Mouse (Mus musculus): ENCODE data around the gene Syt1. TPM values are rescaled to one million over a fixed set of nuclear protein-coding genes. Genes with fewer than 3 reads are reported as not detected.

Gene Syt1
- polyA plus RNA-seq, 1 experiment from 2014 or later = 5.0 TPM

- peak; percentile 42 for DNase-seq (ENCODE audit: low spot score)
These were observed 473.1 kb downstream of the Syt1 start for GRCm38 (mm10) chr10:108537641-108538040.

GRCm38 (mm10) chr10:108535922-108536321, 474.9 kb downstream of the Syt1 start:
- no peaks in the 10 kb centered on the region for H3K9me3 ChIP-seq (replicated peaks)
- peaks cover 23% of the 10 kb centered on the region for H3K27me3 ChIP-seq (ENCODE audit: low read depth, poor library complexity, severe bottlenecking)
- peaks cover 10% of the 10 kb centered on the region for H3K4me1 ChIP-seq
- no peak overlapping the region for H3K4me3 ChIP-seq
- DNase-seq (ENCODE audit: low spot score) = no peak
- WGBS = 47% methylated on average over 5 of the region's 5 CpGs
- no peaks in the 10 kb centered on the region for H3K36me3 ChIP-seq
- H3K27ac ChIP-seq (replicated peaks) = no peak overlapping the region

More at GRCm38 (mm10) chr10:108537641-108538040, 473.1 kb downstream of the Syt1 start:
- Histone ChIP-seq H3K4me1 (no peaks in the 10 kb centered on the region), H3K4me3 (no peak overlapping the region), H3K27ac (replicated peaks) (no peak overlapping the region), H3K36me3 (no peaks in the 10 kb centered on the region), H3K27me3 (ENCODE audit: low read depth, poor library complexity, severe bottlenecking) (peaks cover 17% of the 10 kb centered on the region), H3K9me3 (replicated peaks) (no peaks in the 10 kb centered on the region)
- 63% methylated on average over 9 of the region's 9 CpGs for WGBS

GRCm38 (mm10) chr10:108534112-108534511, 476.7 kb downstream of the Syt1 start:
- DNase-seq (ENCODE audit: low spot score) = no peak
- WGBS = 85% methylated on average over 4 of the region's 4 CpGs
- H3K4me3 ChIP-seq = no peak overlapping the region
- H3K4me1 ChIP-seq = peaks cover 12% of the 10 kb centered on the region
- no peak overlapping the region for H3K27ac ChIP-seq (replicated peaks)
- H3K9me3 ChIP-seq (replicated peaks) = no peaks in the 10 kb centered on the region
- H3K27me3 ChIP-seq (ENCODE audit: low read depth, poor library complexity, severe bottlenecking) = peaks cover 35% of the 10 kb centered on the region
- H3K36me3 ChIP-seq = no peaks in the 10 kb centered on the region

GRCm38 (mm10) chr10:108532916-108533315, 477.9 kb downstream of the Syt1 start:
- H3K27ac ChIP-seq (replicated peaks) = no peak overlapping the region
- H3K4me1 ChIP-seq = peaks cover 12% of the 10 kb centered on the region
- H3K36me3 ChIP-seq = no peaks in the 10 kb centered on the region
- no peaks in the 10 kb centered on the region for H3K9me3 ChIP-seq (replicated peaks)
- H3K4me3 ChIP-seq = no peak overlapping the region
- DNase-seq (ENCODE audit: low spot score) = no peak
- peaks cover 43% of the 10 kb centered on the region for H3K27me3 ChIP-seq (ENCODE audit: low read depth, poor library complexity, severe bottlenecking)
- WGBS = 93% methylated on average over 11 of the region's 11 CpGs

GRCm38 (mm10) chr10:108532283-108532682, 478.5 kb downstream of the Syt1 start:
- DNase-seq (ENCODE audit: low spot score) = no peak
- H3K36me3 ChIP-seq = no peaks in the 10 kb centered on the region
- peaks cover 12% of the 10 kb centered on the region for H3K4me1 ChIP-seq
- H3K27ac ChIP-seq (replicated peaks) = no peak overlapping the region
- no peak overlapping the region for H3K4me3 ChIP-seq
- WGBS = 80% methylated on average over 9 of the region's 9 CpGs
- no peaks in the 10 kb centered on the region for H3K9me3 ChIP-seq (replicated peaks)
- H3K27me3 ChIP-seq (ENCODE audit: low read depth, poor library complexity, severe bottlenecking) = peaks cover 47% of the 10 kb centered on the region

GRCm38 (mm10) chr10:108531641-108532040, 479.1 kb downstream of the Syt1 start:
- Histone ChIP-seq H3K27me3 (ENCODE audit: low read depth, poor library complexity, severe bottlenecking) (peaks cover 53% of the 10 kb centered on the region), H3K27ac (replicated peaks) (peak overlapping the region; percentile 34), H3K4me1 (peaks cover 12% of the 10 kb centered on the region), H3K4me3 (no peak overlapping the region), H3K36me3 (no peaks in the 10 kb centered on the region), H3K9me3 (replicated peaks) (no peaks in the 10 kb centered on the region)
- 31% methylated on average over 4 of the region's 4 CpGs for WGBS
- DNase-seq (ENCODE audit: low spot score) = no peak

- peak; percentile 29 for DNase-seq (ENCODE audit: low spot score)
- Histone ChIP-seq H3K27me3 (ENCODE audit: low read depth, poor library complexity, severe bottlenecking) (peaks cover 54% of the 10 kb centered on the region), H3K4me1 (peaks cover 12% of the 10 kb centered on the region), H3K36me3 (no peaks in the 10 kb centered on the region), H3K27ac (replicated peaks) (peak overlapping the region; percentile 34), H3K9me3 (replicated peaks) (no peaks in the 10 kb centered on the region), H3K4me3 (no peak overlapping the region)
- WGBS = 20% methylated on average over 4 of the region's 4 CpGs
These were observed 479.7 kb downstream of the Syt1 start for GRCm38 (mm10) chr10:108531111-108531510.

- Histone ChIP-seq H3K36me3 (no peaks in the 10 kb centered on the region), H3K27ac (replicated peaks) (no peak overlapping the region), H3K9me3 (replicated peaks) (no peaks in the 10 kb centered on the region), H3K4me1 (peaks cover 34% of the 10 kb centered on the region), H3K4me3 (no peak overlapping the region), H3K27me3 (ENCODE audit: low read depth, poor library complexity, severe bottlenecking) (peaks cover 44% of the 10 kb centered on the region)
- no peak for DNase-seq (ENCODE audit: low spot score)
- 91% methylated on average over 7 of the region's 7 CpGs for WGBS
These were observed 482.4 kb downstream of the Syt1 start for GRCm38 (mm10) chr10:108528338-108528737.

GRCm38 (mm10) chr10:108525506-108525905, 485.3 kb downstream of the Syt1 start:
- H3K4me3 ChIP-seq = no peak overlapping the region
- peaks cover 31% of the 10 kb centered on the region for H3K27me3 ChIP-seq (ENCODE audit: low read depth, poor library complexity, severe bottlenecking)
- peaks cover 21% of the 10 kb centered on the region for H3K4me1 ChIP-seq
- H3K27ac ChIP-seq (replicated peaks) = peak overlapping the region; percentile 23; the same call in 1 of the 2 replicates
- DNase-seq (ENCODE audit: low spot score) = no peak
- 93% methylated on average over 11 of the region's 11 CpGs for WGBS
- no peaks in the 10 kb centered on the region for H3K9me3 ChIP-seq (replicated peaks)
- H3K36me3 ChIP-seq = no peaks in the 10 kb centered on the region

GRCm38 (mm10) chr10:108524306-108525029, 486.3 kb downstream of the Syt1 start:
- Histone ChIP-seq H3K36me3 (no peaks in the 10 kb centered on the region), H3K4me1 (peaks cover 21% of the 10 kb centered on the region), H3K9me3 (replicated peaks) (no peaks in the 10 kb centered on the region), H3K4me3 (no peak overlapping the region), H3K27me3 (ENCODE audit: low read depth, poor library complexity, severe bottlenecking) (peaks cover 23% of the 10 kb centered on the region), H3K27ac (replicated peaks) (peak overlapping the region; percentile 56)
- 44% methylated on average over 6 of the region's 6 CpGs for WGBS
- DNase-seq (ENCODE audit: low spot score) = peak; percentile 50

- no peak for DNase-seq (ENCODE audit: low spot score)
- WGBS = 43% methylated on average over 6 of the region's 6 CpGs
- H3K27ac ChIP-seq (replicated peaks) = 0 out of 2 replicates have a peak overlapping the region, but pooled peaks have one; percentile 34
These were observed 491.6 kb downstream of the Syt1 start for GRCm38 (mm10) chr10:108519156-108519555.

GRCm38 (mm10) chr10:108517076-108517475, 493.7 kb downstream of the Syt1 start:
- no peaks in the 10 kb centered on the region for H3K36me3 ChIP-seq
- H3K27me3 ChIP-seq (ENCODE audit: low read depth, poor library complexity, severe bottlenecking) = no peaks in the 10 kb centered on the region
- no peaks in the 10 kb centered on the region for H3K9me3 ChIP-seq (replicated peaks)
- DNase-seq (ENCODE audit: low spot score) = no peak
- no peak overlapping the region for H3K27ac ChIP-seq (replicated peaks)
- WGBS = 71% methylated on average over 9 of the region's 9 CpGs
- H3K4me3 ChIP-seq = no peak overlapping the region
- peaks cover 7% of the 10 kb centered on the region for H3K4me1 ChIP-seq

More at GRCm38 (mm10) chr10:108519156-108519555, 491.6 kb downstream of the Syt1 start:
- H3K27me3 ChIP-seq (ENCODE audit: low read depth, poor library complexity, severe bottlenecking) = no peaks in the 10 kb centered on the region
- H3K4me3 ChIP-seq = no peak overlapping the region
- H3K36me3 ChIP-seq = no peaks in the 10 kb centered on the region
- no peaks in the 10 kb centered on the region for H3K9me3 ChIP-seq (replicated peaks)
- H3K4me1 ChIP-seq = peaks cover 13% of the 10 kb centered on the region

- no peak for DNase-seq (ENCODE audit: low spot score)
- no peaks in the 10 kb centered on the region for H3K36me3 ChIP-seq
- no peaks in the 10 kb centered on the region for H3K9me3 ChIP-seq (replicated peaks)
- H3K4me3 ChIP-seq = no peak overlapping the region
- no peaks in the 10 kb centered on the region for H3K27me3 ChIP-seq (ENCODE audit: low read depth, poor library complexity, severe bottlenecking)
- H3K4me1 ChIP-seq = peaks cover 7% of the 10 kb centered on the region
- no peak overlapping the region for H3K27ac ChIP-seq (replicated peaks)
- 63% methylated on average over 7 of the region's 7 CpGs for WGBS
These were observed 496.1 kb downstream of the Syt1 start for GRCm38 (mm10) chr10:108514671-108515070.

Data from midbrain, embryonic 10.5 days (tissue).